Mouse (Mus musculus) spleen, adult 2 months (tissue): ENCODE measurements around the gene Rsf1.

Experiments used
- CTCF ChIP-seq: fragments of 200-500 bp; IDR thresholded peaks from 2 replicates; pipeline ENCODE4 v1.5.1; 2011; ENCODE audit warnings: mild to moderate bottlenecking, inconsistent platforms; ENCODE audit not compliant: insufficient read depth, insufficient read length, insufficient replicate concordance; ENCODE audit errors: extremely low read depth
- POLR2A ChIP-seq: fragments of 200-500 bp; IDR thresholded peaks from 2 replicates; pipeline ENCODE4 v1.6.1; 2011; ENCODE audit warnings: low read depth, low read length, inconsistent platforms

DNA sequence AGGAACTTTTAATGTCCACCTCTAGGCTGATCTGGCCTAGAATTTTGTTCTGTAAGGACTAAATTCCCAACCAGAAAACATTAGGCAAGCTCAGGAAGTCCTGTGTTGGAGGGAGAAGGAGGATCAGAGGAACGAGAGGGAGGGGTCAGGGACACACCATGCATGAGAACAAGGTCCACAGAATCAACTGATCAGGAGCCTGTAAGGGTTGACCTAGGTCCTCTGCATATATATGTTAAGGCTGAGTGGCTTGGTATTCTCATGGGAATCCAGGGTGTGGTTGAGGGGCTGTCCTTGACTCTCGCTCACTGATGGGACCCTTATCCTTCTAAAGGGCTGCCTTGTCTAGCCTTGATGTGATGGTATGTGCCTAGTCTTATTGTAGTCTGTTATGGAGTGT lies 16.1 kb upstream of the Rsf1 start:
- no peak for TF ChIP-seq POLR2A
- no peak for TF ChIP-seq CTCF
